Mouse (Mus musculus): ENCODE measurements around the gene Plekhh2.
A peak's percentile ranks its signal among the peaks of the same experiment; 100 is the strongest.

Plekhh2 gene

GRCm38 (mm10) chr17:84511682-84512515 is at the start of gene Plekhh2:
Plekhh2 (plus strand) TSS chr17:84511895.
- DNase-seq (ENCODE audit: low spot score in 2 of 2) = peak; percentile 90 to 91

- peak; percentile 98 to 99 for DNase-seq (ENCODE audit: low spot score in 2 of 2)
Observed at GRCm38 (mm10) chr17:84465753-84466608, 45.7 kb upstream of the Plekhh2 start, which contains the start of gene Thada. Thada (minus strand) TSS chr17:84466205.

GRCm38 (mm10) chr17:84474312-84474711 is 37.4 kb upstream of the Plekhh2 start:
- peak in 1 of 2 experiments; percentile 47 for DNase-seq (ENCODE audit: low spot score in 2 of 2)

- DNase-seq (ENCODE audit: low spot score in 2 of 2) = no peak
Observed at GRCm38 (mm10) chr17:84477176-84477575, 34.5 kb upstream of the Plekhh2 start.

GRCm38 (mm10) chr17:84478276-84478675 is 33.4 kb upstream of the Plekhh2 start:
- no peak for DNase-seq (ENCODE audit: low spot score in 2 of 2)

- DNase-seq (ENCODE audit: low spot score in 2 of 2) = no peak
Observed at GRCm38 (mm10) chr17:84480464-84481355, 31.0 kb upstream of the Plekhh2 start.

- DNase-seq (ENCODE audit: low spot score in 2 of 2) = no peak
Observed at GRCm38 (mm10) chr17:84482831-84483230, 28.9 kb upstream of the Plekhh2 start.

- DNase-seq (ENCODE audit: low spot score in 2 of 2) = no peak
Observed at GRCm38 (mm10) chr17:84483673-84484320, 27.9 kb upstream of the Plekhh2 start.

- DNase-seq (ENCODE audit: low spot score in 2 of 2) = no peak
Observed at GRCm38 (mm10) chr17:84487415-84487814, 24.3 kb upstream of the Plekhh2 start.

GRCm38 (mm10) chr17:84492255-84492880 is 19.3 kb upstream of the Plekhh2 start:
- peak; percentile 38 to 52 for DNase-seq (ENCODE audit: low spot score in 2 of 2)

- DNase-seq (ENCODE audit: low spot score in 2 of 2) = no peak
Observed at GRCm38 (mm10) chr17:84497026-84497425, 14.7 kb upstream of the Plekhh2 start.

- no peak for DNase-seq (ENCODE audit: low spot score in 2 of 2)
Observed at GRCm38 (mm10) chr17:84497559-84497958, 14.1 kb upstream of the Plekhh2 start.

GRCm38 (mm10) chr17:84497972-84498604 is 13.6 kb upstream of the Plekhh2 start:
- no peak for DNase-seq (ENCODE audit: low spot score in 2 of 2)

GRCm38 (mm10) chr17:84498639-84499038 is 13.1 kb upstream of the Plekhh2 start:
- peak in 1 of 2 experiments; percentile 30 for DNase-seq (ENCODE audit: low spot score in 2 of 2)

- DNase-seq (ENCODE audit: low spot score in 2 of 2) = no peak
Observed at GRCm38 (mm10) chr17:84502341-84502740, 9.4 kb upstream of the Plekhh2 start.

- DNase-seq (ENCODE audit: low spot score in 2 of 2) = no peak
Observed at GRCm38 (mm10) chr17:84505922-84506321, 5.8 kb upstream of the Plekhh2 start.

GRCm38 (mm10) chr17:84508736-84509135 is 3.0 kb upstream of the Plekhh2 start:
- no peak for DNase-seq (ENCODE audit: low spot score in 2 of 2)

- peak; percentile 38 for DNase-seq (ENCODE audit: low spot score in 2 of 2)
Observed at GRCm38 (mm10) chr17:84509176-84509575, 2.5 kb upstream of the Plekhh2 start.

GRCm38 (mm10) chr17:84510355-84510754 is 1.3 kb upstream of the Plekhh2 start:
- peak; percentile 57 to 73 for DNase-seq (ENCODE audit: low spot score in 2 of 2)

All from right cerebral cortex, postnatal 10 days (tissue).